Mouse (Mus musculus): Measurements from ENCODE around the gene Mrs2.

Mrs2 gene

GRCm38 (mm10) chr13:25019793-25020539 lies at the start of gene Mrs2:
Gene Mrs2 (minus strand): TSS chr13:25020379.
- DNase-seq (ENCODE audit: low spot score), result peak; percentile 89

- DNase-seq (ENCODE audit: low spot score), result no peak
Measured at GRCm38 (mm10) chr13:25069765-25070164, 49.6 kb upstream of the Mrs2 start.

- no peak for DNase-seq (ENCODE audit: low spot score)
Measured at GRCm38 (mm10) chr13:25067183-25067582, 47.0 kb upstream of the Mrs2 start.

DNA sequence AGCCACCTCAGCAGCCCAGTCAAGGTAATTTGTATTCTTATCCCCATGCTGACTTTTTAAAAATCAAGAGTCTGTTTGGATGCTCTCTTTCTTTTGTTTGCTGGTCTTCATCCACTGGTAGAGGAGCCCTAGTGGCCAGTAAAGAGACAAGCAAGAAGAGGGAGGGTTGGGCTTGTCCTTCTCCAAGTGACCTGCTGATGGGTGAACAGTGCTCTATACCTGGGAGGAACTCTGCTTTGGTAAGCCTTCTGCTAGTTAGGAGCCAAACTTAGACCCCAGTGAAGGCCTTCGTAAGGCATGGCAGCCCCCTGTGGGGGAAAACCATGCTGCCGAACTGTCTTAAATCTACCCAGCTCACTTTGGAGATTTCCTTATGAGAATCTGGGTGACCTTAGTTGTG lies 46.5 kb upstream of the Mrs2 start:
- no peak for DNase-seq (ENCODE audit: low spot score)

- DNase-seq (ENCODE audit: low spot score), result peak; percentile 49
Measured at GRCm38 (mm10) chr13:25055873-25056667, 35.9 kb upstream of the Mrs2 start, which contains the start of gene Dcdc2a. Gene Dcdc2a (plus strand): TSS chr13:25056004.

DNA sequence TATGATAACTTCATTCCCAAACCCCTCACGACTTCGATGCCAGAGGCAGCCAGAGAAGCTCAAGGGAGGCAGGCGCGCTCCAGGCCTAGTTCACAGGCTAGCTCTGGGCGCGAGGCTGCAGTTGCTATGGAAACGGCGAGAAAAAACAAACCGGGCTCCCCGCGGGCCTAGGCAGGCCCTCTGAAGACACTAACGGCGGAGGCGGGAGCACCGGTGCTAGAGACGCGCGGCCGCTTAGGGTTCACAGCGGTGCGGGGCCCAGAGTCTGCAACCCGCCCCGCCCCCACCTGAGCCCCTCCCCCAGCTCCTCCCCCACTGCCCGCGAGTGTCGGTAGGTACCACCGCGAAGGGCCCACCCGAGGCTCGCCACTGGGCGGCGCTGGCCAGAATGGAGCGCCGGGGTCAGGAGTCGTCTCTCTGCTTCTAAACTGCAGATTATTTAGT lies 35.0 kb upstream of the Mrs2 start:
- DNase-seq (ENCODE audit: low spot score), result peak; percentile 82

- DNase-seq (ENCODE audit: low spot score), result no peak
Measured at GRCm38 (mm10) chr13:25052671-25053070, 32.5 kb upstream of the Mrs2 start.

GRCm38 (mm10) chr13:25039488-25039887 lies 19.3 kb upstream of the Mrs2 start:
- DNase-seq (ENCODE audit: low spot score), result no peak

GRCm38 (mm10) chr13:25027114-25027425 lies 6.9 kb upstream of the Mrs2 start:
- DNase-seq (ENCODE audit: low spot score), result no peak

- DNase-seq (ENCODE audit: low spot score), result no peak
Measured at GRCm38 (mm10) chr13:25026409-25027113, 6.4 kb upstream of the Mrs2 start.

DNA sequence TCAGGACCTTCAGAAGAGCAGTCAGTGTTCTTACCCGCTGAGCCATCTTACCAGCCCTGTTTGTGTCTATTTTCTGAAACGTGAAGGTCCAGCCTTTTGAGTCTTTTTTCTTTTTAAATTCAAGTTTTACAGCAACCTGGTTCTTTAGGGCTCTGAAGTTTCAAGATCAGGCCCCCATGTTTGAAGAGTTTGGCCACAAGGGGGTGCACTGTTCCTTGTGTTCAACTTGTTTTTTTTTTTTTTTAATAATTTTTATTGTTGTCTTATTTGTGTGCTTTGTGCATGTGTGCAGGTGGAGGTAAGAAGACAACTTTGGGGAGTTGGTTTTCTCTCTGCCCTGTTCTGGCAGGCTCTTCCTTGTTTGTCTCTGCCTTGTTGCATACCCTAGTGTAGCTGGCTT lies 4.5 kb upstream of the Mrs2 start:
- DNase-seq (ENCODE audit: low spot score), result peak; percentile 74

DNA sequence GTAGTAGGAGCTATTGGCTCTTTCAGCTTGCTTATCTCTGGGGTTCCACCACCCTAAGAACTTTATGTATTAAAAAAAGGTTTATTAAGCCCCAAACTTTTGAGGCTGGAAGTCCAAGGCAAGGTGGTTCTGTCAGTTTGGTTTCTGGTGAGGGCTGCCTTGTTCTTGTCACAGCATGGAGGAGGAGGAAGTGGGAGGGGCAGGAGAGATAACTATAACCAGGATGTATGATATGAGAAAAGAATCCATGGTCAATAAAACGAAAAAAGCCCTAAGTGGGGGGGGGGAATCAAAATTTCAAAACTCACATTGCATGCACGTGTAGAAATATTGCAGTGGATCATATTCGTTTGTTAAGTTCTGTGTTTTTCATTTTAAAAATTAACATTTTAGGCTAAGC lies 3.0 kb upstream of the Mrs2 start:
- no peak for DNase-seq (ENCODE audit: low spot score)

GRCm38 (mm10) chr13:25022386-25022785 lies 2.2 kb upstream of the Mrs2 start:
- no peak for DNase-seq (ENCODE audit: low spot score)

GRCm38 (mm10) chr13:25020540-25020892 lies 337 bp upstream of the Mrs2 start:
- no peak for DNase-seq (ENCODE audit: low spot score)

- no peak for DNase-seq (ENCODE audit: low spot score)
Measured at GRCm38 (mm10) chr13:25018316-25018715, 1.9 kb downstream of the Mrs2 start.

GRCm38 (mm10) chr13:25007115-25007514 lies 13.1 kb downstream of the Mrs2 start:
- DNase-seq (ENCODE audit: low spot score), result no peak

GRCm38 (mm10) chr13:25002965-25003364 lies 17.2 kb downstream of the Mrs2 start:
- peak; percentile 16 for DNase-seq (ENCODE audit: low spot score)

GRCm38 (mm10) chr13:24999538-24999937 lies 20.6 kb downstream of the Mrs2 start:
- DNase-seq (ENCODE audit: low spot score), result no peak

GRCm38 (mm10) chr13:24993160-24993559 lies 27.0 kb downstream of the Mrs2 start:
- no peak for DNase-seq (ENCODE audit: low spot score)

- no peak for DNase-seq (ENCODE audit: low spot score)
Measured at GRCm38 (mm10) chr13:24989006-24989405, 31.2 kb downstream of the Mrs2 start.

DNA sequence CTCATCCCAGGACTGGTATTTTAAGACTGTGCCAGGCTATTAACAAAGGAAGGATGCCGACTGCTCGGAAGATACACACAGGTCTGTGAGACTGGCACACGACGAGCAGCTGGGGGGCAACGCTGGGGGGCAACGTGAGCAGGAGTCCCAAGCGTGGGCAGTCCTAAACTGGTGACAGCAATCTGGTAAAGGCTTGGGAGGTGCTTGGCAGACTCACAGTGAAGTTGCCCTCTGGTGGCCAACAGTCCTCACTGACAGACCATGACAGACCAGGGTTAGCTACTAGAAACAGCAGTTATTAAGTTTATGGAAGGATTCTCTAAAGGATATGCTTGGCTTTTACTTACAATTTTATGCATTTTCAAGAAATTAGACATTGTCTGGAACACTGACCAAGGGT lies 31.8 kb downstream of the Mrs2 start:
- DNase-seq (ENCODE audit: low spot score), result peak; percentile 75

DNA sequence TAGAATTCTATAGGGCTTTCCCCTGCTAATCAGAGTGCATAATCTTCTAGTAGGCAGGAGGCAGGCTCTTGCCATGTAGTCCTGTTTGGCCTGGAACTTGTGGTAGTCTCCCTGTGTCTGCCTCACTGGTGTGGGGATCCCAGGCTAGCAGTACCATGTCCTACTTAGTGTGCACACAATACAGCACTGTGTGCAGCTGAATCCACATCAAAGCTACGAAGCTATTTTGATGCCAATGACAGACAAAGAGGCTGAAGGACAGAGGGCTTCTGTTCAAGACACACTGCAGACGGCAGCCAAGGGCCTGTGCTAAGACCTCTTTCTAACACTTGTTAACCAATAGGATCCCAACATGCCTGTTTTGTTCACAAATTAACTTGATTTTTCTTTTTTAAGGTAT lies 34.7 kb downstream of the Mrs2 start:
- no peak for DNase-seq (ENCODE audit: low spot score)

DNA sequence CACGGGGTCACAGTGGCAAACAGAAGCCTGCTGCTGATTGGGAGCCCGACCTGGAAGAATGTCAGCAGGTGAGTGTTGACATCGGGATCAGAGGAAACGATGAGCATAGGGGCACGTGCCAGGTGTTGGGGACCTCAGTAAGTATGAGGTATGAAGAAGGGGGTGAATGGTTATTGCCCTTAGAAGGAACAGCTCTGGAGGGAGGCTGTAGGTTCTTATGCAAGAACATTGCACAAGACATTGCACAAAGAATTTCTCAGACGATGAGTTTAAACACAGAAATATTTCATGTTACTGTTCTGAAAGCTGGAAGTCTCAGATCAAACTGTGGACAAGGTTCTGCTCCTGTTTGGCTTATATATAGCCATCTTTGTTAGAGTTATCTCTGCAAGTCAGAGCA lies 39.1 kb downstream of the Mrs2 start:
- no peak for DNase-seq (ENCODE audit: low spot score)

Data from retina, embryonic 14.5 days (tissue).